Mouse (Mus musculus): ENCODE measurements at regions not wholly inside any gene's neighbourhood (a gene's known extent, or its start where the extent isn't known, plus 50 kb on each side); places are given as distances from the start of the nearest gene placed in this dataset.

GRCm38 (mm10) chr8:89455731-89456130 lies 411.8 kb upstream of the Sall1 start:
- TF ChIP-seq CTCF (IDR thresholded peaks at IDR 0.05; ENCODE audit: low read depth, low read length) (no peak), POLR2A (IDR thresholded peaks at IDR 0.05; ENCODE audit: extremely low read depth, insufficient read depth, low read length) (no peak)
